In genomic region chr1:42703851-42704613, GRCm38 (mm10) we compare ENCODE assay signal across 11 mouse cellular contexts. TPM values are rescaled to one million over a fixed set of nuclear protein-coding genes. Genes with fewer than 3 reads are reported as not detected.
DNase-seq lines count a peak whose midpoint lies in the region; ATAC-seq and TF ChIP-seq lines count a peak whose summit lies in the region.
"Had no signal": no experiment of that assay in that cellular context is flagged by ENCODE, and none has a peak within 500 bp of the region (broad histone marks: within the 10 kb centered on the region; RNA-seq: fewer than 3 reads in every experiment).

No protein-coding gene starts in this region.

- H3K4me2 ChIP-seq in forebrain, embryonic 14.5 days (ENCODE audit: low read length): peak overlapping the region; percentile 87
- H3K4me2 ChIP-seq: lung, embryonic 14.5 days had no signal

- no peak for TF ChIP-seq CTCF in olfactory bulb, adult 2 months (IDR thresholded peaks at IDR 0.05; ENCODE audit: insufficient read depth, low read depth, low read length)

- peak overlapping the region; percentile 93 for H3K27ac ChIP-seq in forebrain, embryonic 14.5 days (ENCODE audit: low read depth, low read length)
- no peak overlapping the region for H3K27ac ChIP-seq in olfactory bulb, adult 2 months (ENCODE audit: insufficient read depth, low read depth, low read length)
- H3K27ac ChIP-seq: gastrocnemius, adult 2 months had no signal

- peaks cover 20% of the 10 kb centered on the region for H3K36me3 ChIP-seq in forebrain, embryonic 14.5 days (ENCODE audit: control insufficient read depth, insufficient read depth, low read length)

- peak; percentile 79 for ATAC-seq in forebrain, embryonic 14.5 days

- intact Hi-C loops in left cerebral cortex, postnatal 4 days (cut with DNase I): loop anchor here (10.0 kb wide), 2 partner anchors 341 to 1819 kb away; no protein-coding TSS in a partner anchor

- no peaks in the 10 kb centered on the region for H3K9me3 ChIP-seq in forebrain, embryonic 14.5 days (replicated peaks; ENCODE audit: control insufficient read depth, low read length)

- peaks cover 42% of the 10 kb centered on the region for H3K4me1 ChIP-seq in forebrain, embryonic 14.5 days (ENCODE audit: control insufficient read depth, insufficient read depth, low read length)
- H3K4me1 ChIP-seq in olfactory bulb, adult 2 months (ENCODE audit: control insufficient read depth, insufficient read depth, low read length): peaks cover 9% of the 10 kb centered on the region

- peak overlapping the region; percentile 34 for H3K4me3 ChIP-seq in forebrain, embryonic 14.5 days (ENCODE audit: low read depth, low read length)
- 0 out of 2 replicates have a peak overlapping the region, but pooled peaks have one; percentile 3 for H3K4me3 ChIP-seq in olfactory bulb, adult 2 months (ENCODE audit: insufficient read depth, low read depth, low read length)
- H3K4me3 ChIP-seq: gastrocnemius, adult 2 months had no signal

- H3K27me3 ChIP-seq in forebrain, embryonic 14.5 days (replicated peaks; ENCODE audit: control insufficient read depth, insufficient read depth, low read length): no peaks in the 10 kb centered on the region

- TF ChIP-seq POLR2A in olfactory bulb, adult 2 months (IDR thresholded peaks at IDR 0.05; ENCODE audit: insufficient read depth, low read depth, low read length): no peak

- peak; percentile 72 for DNase-seq in left cerebral cortex, postnatal 4 days
- DNase-seq in left cerebral cortex, adult 11 months (ENCODE audit: low spot score): no peak
- DNase-seq in forebrain, embryonic 14.5 days (ENCODE audit: low spot score): peak; percentile 95
- peak; percentile 32 to 48 for DNase-seq in kidney, postnatal 4 days
- no peak for DNase-seq in layer of hippocampus, postnatal 36 days
- DNase-seq in thymus, postnatal 25 days: no peak
- no peak for DNase-seq in right cerebral cortex, postnatal 36 days (ENCODE audit: low spot score in 2 of 2)
- DNase-seq: gastrocnemius, adult 2 months; lung, embryonic 14.5 days; right cerebral cortex, adult 18-20 months had no signal

- WGBS in forebrain, embryonic 14.5 days: 2% methylated on average over 26 of the region's 26 CpGs
- 27% methylated on average over 26 of the region's 26 CpGs for WGBS in olfactory bulb, adult 2 months

- H3K9ac ChIP-seq in forebrain, embryonic 14.5 days (ENCODE audit: low read length): peak overlapping the region; percentile 81
- H3K9ac ChIP-seq: lung, embryonic 14.5 days had no signal

RNA-seq across cellular contexts. Expression of gene Pou3f3, which starts 8.5 kb away (rescaled TPM):
- total RNA-seq in left cerebral cortex, postnatal 4 days (2021): 100 to 1,000 TPM; 102 to 123 TPM
- 28.9 and 35.3 TPM in 2 replicates for polyA plus RNA-seq in forebrain, embryonic 14.5 days (2014; fragmentation: Nextera tagmentation; extraction: Ambion mirVana)
- not detected in 2 replicates for polyA plus RNA-seq in olfactory bulb, adult 2 months (2012; ENCODE audit: insufficient read depth, insufficient read length, low replicate concordance, missing spikeins)
- total RNA-seq in layer of hippocampus, postnatal 36 days (2021): 10 to 100 TPM; 67.8 to 68.4 TPM
- total RNA-seq: gastrocnemius, adult 2 months had no signal

Comparison
In these comparisons a context has a peak if more than half of its experiments do, and no peak if none do; other contexts are left out.
1. DNase-seq: peak in left cerebral cortex, postnatal 4 days (single experiment), forebrain, embryonic 14.5 days (single experiment) and kidney, postnatal 4 days (2 of 2); none in left cerebral cortex, adult 11 months (single experiment), layer of hippocampus, postnatal 36 days (0 of 2), thymus, postnatal 25 days (single experiment) and right cerebral cortex, postnatal 36 days (0 of 2).